Mouse (Mus musculus): ENCODE measurements around the gene Sh3bp2.
A peak's percentile ranks its signal among the peaks of the same experiment; 100 is the strongest.

Sh3bp2 gene

DNA sequence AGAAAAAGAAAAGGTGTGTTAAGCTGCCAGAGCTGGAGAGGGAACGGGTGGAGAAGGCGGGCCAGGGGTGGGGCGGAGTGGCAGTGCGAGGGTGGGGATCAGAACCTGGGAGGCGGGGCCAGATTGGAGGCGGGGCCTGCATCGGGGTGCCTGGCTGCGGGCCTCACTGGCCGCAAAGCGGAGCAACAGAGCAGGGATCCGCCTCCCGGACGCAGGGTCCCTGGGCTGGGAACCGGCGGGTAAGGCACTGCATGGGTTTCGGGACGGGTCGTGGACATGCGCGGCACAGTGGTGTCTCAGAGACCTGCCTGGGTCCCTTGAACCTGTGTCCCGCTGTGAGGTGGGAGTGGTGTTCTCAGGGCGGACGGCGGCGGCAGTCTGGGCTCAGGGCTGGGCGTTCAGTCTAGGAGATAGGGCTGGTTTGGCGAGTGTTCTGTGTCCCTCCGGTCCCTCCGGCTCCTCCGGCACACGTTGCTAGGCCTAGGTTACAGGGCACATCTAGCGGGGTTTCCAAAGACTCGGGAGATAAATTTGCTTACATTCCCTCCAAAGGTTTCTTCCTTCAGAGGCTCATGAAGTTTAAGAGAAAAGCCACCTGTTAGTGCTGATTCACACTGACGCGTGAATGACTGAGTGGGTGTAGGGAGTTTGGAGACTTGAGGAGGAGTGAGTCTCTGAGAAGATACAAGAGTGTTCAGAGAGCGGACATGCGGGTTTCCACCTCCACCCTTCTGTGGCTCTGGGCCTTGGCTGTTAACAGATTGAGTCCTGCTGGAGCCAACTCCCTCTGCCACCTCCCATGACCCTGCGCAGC is at the start of gene Sh3bp2:
Sh3bp2 (plus strand) TSS at position 176 of the 814 bp plus-strand sequence.
- peak; percentile 83 for DNase-seq

DNA sequence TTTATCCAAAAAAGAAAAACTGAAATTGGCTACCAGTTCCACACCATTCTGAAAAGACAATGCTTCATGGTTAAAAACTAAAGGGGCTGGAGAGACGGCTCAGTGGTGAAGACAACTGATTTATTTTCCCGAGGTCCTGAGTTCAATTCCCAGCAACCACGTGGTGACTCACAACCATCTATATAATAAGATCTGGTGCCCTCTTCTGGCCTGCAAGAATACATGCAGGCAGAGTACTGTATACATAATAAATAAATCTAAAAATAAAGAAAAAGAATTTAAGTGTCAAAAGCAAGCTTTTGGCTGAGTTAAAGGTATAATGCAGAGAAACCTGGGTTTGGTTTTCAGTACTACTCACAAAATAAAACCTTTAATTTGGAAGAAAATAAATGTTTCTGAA is 44.7 kb upstream of the Sh3bp2 start:
- DNase-seq, result no peak

DNA sequence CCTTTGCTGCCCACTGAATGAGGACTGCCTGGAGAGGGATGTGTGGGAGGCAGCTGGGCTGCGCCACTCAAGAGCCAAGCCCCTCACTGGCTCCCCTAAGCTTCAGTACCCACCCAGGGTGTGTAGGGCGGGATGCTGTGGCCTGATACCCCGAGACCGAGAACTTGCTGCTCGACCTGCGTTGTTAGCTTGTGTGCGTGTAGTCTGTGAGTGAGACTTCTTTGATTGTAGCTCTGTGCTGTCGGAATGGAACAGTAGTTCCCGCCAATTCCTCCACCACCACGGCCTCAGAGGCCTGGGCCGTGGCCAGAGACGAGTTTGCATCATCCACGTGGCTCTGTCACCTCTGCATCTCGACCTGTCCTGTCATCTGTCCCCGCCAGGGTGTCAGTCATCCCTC is 39.9 kb upstream of the Sh3bp2 start:
- DNase-seq, result no peak

DNA sequence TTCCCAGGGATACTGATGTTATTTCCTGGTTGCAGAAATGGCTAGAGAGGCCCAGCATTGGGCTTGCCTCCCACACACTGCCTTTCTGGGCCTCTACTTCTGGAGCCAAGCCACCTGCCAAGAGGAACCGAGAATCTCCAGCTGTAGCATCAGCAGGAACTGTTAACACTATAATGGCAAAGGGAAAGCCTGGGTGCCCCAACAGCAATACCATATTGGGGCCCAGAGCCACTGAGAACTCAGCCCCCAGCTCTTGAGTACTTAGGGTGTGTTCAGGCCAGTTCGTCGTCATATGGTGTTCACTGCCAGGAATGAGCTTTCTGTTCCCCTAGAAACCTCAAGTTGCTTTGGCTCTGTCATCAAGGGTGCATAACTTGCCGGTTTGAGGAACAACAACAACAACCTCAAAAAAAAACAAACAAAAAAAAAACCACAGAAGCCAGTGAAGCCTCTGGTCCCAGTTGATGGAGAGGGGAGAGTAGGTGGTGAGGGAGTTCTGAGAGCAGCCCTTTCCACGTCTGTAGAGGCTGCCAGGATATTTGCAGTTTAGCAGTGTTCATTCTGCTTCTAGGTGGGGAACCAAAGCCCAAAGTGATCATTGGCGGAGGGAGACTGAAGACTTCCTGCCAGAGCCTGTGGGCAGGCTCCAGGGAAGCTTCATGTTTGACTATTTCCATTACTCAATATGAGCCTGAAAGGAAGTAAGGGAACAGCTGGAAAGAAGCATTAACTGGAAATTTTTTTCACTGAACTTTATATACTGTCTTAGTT is 38.1 kb upstream of the Sh3bp2 start:
- DNase-seq, result no peak

DNA sequence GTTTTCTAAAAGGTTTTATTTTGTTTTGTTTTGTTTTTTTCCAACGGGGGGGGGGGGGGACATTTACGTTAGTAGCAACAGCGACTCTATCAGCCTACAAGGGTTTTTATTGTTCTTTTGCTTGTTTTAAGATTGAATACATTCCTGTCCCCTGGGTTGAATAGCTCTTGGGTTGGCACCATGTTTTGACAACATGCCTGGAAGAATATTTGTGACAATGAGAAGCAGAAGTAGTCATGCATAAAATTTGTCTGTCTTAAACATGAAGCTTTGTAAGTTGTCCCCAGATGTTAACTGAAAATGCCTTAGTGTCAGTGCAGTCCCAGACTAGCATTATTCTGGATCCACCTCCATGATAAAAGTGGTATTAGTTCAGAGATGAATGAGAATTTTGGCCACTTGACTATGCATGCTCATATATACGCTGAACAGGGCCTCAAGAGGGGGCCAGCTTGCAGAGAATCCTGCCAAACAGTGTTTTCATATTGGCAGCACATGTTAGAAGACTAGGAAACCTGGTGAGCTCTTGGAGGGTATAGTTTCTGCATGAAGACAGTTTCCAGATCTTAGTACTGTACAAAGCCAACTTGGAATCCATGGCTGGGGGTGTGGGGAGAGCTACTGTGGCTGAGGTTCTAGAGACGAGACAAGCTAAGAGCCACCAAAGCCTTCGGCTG is 36.8 kb upstream of the Sh3bp2 start:
- DNase-seq, result no peak

DNA sequence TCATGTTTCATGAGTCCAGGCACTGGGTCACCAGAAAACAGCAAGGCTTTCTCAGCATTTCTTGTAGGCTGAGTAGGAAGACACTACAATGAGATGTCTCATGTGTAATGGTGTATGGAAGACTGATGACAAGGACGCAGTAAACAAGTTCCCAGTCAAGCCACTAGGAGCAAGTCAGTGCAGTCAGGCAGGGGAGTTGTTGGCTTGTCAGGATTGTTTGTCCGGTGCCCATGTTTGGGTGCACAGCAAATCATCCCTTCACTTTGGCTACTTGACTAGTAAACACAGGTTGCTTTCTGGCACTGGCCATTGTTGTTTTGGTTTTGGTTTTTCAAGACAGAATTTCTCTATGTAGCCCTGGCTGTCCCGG is 36.2 kb upstream of the Sh3bp2 start:
- DNase-seq, result no peak

DNA sequence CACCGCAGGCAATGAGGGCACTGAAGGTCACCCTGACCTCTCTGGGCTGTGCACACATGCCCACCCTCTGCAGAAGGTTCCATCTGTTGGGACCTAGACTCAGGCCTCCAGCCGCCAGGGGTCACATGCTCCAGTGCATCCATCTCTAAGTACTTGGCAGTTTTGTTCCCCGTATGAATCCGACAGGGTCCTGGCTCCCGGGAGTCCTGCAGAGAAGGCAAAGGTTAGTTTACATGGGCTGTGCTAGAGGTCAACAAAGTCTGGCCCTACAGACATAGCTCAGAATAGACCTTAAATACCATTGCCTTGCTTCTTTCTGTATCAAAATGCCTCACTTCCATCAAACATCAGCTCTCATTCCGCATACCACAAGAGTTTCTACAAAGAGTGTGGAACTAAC is 28.9 kb upstream of the Sh3bp2 start:
- no peak for DNase-seq

DNA sequence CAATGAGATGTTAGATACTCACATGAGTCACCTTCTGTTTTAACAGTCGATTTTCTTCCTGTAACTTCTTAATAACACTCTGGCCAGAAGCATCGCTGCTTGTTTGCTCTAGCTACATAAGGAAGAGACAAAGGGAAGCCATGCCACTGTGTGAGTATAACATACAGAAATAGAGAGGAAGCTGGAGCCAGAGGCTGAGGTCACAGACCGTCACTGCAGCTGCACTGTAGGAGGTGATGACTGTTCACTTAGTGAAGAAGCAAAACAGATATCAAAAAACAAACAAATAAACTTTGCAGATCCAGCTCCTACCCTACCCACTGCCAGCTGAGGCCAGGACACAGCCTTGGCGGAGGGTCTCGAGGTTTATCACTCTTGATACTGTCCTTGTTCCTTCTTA is 24.8 kb upstream of the Sh3bp2 start:
- DNase-seq, result no peak

DNA sequence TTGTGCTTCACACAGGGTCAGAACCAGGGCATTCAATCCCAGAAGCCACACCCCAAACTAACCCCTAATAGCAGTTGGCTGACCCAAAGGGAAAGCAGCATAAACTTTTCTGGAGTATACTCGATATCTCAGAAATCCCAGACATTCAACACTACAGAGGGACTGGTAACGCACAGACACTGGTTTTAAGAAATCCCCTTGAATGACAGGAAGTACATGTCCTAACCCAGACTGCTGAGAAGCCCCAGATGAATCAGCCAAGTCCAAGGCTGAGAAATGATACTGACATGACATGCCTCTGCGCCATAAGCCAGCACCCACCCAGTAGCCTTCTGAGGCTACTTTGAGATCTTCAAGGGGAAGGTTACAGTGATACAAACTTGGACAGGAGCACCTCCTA is 24.1 kb upstream of the Sh3bp2 start:
- no peak for DNase-seq

DNA sequence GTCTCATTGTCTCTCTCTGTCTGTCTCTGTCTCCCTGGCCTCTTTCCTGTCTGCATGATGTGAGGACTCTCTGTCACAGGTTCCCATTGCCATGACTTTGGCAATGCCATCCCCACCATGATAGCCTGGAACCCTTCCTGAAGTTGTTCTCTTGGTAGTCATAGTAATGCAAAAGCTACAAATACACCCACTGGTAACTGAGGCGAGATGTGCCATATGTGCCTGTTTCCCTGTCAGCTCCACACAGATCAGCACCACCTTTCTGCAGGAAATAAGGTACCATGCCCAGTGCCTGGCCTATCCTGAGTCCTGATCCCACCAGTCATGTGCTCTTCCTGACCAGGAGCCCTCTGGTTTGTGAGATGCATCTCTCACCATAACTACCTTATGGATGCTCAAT is 23.2 kb upstream of the Sh3bp2 start:
- DNase-seq, result no peak

DNA sequence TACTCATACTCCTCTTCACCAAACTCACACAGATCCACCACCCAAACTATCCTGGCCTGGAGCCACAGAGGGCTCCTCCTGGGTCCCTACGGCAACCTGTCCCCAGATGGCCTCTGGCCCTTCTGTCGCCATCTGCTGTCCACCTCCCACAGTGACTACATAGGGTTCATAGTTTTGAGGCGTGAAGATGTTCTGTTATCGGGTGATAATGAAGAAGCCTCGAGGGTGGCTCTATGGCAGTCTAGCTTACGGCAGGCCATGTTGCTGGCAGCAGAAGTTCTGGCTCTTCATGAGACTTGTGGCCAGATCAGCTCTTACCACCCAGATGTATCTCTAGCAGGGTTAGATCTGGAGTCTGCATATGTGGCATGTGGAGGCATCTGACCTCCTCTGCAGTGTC is 22.8 kb upstream of the Sh3bp2 start:
- no peak for DNase-seq

DNA sequence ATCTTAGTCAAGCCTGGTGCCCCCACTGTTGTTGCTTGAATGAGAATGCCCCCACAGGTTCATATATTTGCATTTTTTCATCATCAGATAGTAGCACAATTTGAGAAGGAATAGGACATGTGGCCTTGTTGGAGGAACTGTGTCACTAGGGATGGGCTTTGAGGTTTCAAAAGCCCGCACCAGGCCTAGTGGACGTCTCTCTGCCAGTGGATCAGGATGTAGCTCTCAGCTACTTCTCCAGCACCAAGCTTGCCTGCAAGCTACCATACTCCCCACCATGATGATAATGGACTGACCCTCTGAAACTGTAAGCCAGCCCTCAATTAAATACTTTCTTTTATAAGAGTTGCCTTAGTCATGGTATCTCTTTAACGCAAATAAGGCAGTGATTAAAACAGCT is 13.2 kb upstream of the Sh3bp2 start:
- no peak for DNase-seq

DNA sequence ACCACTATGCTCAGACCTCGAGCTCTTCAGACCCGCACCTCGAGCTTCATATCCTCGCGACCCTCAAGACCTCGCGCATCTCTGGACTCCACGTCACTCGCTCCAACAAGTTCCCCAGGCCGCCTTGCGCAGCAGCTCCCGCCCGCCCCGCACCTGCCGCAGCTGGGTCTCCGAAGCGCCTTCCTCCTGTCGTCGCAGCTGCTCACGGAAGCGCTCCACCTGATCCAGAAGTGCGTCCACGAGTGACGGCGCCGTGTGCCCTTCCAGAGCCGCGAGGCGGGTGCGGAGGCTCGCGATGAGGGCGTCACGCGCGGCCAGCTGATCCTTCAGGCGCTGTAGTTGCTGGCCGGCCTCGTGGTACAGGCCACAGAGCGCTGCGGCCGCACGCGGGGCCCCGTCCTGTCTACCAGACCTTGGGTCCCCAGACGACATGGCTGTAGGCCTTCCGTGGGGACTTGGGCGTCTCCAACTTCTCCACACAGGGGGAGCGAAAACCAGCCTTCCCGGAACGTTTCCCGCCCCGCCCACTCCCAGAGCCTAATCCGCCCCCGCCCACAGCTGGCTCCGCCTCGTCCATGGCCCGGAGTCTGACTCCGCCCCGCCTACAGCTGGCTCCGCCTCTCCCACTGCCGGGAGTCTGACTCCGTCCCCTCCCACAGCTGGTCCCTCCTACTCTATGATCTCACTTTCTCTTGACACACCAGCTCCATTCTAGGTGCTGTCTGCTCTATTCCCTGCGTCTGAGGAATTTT is 12.0 kb upstream of the Sh3bp2 start, which contains the start of gene Tnip2:
Tnip2 (minus strand) TSS at position 526 of the 752 bp plus-strand sequence.
- peak; percentile 74 for DNase-seq

DNA sequence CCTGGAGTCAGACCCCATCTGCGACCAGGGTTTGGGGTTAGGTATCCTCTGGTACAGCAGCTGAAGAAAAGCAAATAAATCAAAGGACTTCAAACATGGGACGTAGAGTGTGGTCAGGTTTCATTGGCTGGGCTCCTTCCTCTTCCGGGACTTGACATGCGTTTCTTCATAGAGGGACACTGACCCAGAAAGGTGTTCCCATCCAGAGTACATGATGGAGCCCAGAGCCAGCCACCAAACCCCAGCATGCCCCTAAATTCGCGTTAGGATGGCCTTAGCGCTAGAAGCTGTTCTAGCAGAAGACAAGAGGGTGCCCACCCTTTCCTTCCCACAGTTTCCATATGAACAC is 11.4 kb upstream of the Sh3bp2 start:
- DNase-seq, result no peak

DNA sequence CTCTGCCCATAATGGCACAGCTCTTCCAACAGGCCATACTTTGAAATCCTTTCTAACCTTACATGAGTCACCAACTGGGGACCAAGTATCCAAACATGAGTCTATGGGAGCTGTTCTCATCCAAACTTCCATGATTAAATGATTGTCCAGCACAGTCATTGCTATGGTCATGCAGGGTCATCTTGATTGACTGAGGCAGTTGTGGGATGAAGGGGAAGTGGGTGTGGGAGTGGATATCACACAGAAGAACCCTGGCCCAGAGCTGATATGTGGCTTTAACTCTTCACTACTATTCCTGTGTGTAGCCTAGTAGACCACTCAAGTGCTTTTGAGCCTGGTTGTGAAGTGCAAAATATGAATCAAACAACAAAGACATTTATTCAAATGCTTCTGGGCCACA is 10.5 kb upstream of the Sh3bp2 start:
- no peak for DNase-seq

DNA sequence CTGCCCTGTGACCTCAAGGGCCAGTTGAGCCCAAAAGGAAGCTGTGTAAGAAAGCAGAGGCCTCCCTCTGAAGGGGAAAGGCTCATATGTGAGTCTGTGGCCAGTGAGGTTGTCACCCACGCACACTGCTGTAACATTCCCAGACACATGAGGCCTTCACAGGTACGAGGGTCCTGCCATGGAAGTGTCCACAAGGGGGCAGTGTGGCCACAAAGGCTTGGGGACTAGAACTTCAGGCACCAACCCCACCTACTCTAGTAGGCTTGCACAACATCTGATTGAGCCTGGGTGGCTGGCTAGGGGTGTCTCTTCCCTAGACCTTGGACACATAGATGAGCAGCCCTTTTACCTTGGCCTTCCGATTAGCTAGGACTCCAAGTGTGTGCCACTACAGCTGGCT is 7.7 kb upstream of the Sh3bp2 start:
- DNase-seq, result peak; percentile 62

DNA sequence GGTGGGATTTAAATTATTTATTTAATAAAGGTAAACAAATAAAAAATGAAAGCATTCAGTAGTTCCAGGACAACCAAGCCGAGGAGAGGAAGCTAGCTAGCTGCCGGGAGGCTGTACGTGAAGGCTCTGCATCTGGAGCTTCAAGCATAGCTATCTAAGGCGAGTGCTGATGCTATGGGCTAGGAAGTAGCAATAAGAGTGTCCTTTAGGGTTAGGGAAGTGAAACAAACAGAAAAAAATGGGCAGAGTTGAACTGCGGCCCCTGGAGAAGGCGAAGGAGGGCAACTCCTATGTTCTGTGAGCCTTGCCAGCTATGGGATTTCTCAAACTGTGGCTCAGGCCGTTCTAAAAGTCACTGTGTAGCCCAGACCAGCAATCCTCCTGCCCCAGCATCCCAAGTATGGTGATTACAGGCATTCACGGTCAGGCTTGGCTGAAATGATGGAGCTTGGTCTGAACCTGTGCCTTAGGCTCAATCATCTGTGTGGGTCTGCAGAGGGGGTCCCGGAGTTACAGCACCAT is 6.2 kb upstream of the Sh3bp2 start:
- DNase-seq, result no peak

DNA sequence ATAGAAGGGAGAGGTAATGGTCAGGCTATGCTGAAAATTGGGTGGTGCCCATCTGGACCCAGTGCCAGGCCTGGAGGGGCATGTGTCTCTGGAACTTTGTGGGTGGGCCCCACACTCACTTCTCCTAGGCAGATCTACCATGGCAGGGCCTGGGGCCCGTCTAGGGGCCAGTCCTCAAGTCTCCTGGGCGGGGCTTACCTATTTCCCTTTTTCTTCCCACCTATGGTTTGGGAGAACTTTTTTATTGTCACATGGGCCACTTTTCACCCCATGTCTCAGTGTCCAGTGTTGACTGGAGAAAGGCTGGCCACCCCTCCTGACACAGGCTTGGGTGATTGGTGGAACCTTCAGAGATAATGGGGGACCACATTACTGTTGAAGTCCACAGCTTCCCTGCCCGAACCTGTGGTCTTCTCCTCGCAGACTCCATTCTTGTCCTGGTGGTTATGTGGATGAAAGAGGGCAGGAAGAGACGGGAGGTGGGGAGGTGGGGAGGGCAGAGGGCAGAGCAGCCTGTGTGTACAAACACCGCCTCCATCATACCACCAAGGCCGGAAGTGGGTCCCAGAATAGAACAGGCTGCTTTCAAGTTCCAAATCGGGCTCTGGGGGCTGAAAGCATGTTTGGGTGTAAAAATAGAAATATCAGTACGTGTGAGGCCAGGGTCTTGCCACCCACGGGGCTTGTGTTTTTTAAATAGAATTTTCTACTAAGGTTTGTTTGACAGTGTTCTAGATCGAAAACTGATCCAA is 5.0 kb upstream of the Sh3bp2 start:
- no peak for DNase-seq

DNA sequence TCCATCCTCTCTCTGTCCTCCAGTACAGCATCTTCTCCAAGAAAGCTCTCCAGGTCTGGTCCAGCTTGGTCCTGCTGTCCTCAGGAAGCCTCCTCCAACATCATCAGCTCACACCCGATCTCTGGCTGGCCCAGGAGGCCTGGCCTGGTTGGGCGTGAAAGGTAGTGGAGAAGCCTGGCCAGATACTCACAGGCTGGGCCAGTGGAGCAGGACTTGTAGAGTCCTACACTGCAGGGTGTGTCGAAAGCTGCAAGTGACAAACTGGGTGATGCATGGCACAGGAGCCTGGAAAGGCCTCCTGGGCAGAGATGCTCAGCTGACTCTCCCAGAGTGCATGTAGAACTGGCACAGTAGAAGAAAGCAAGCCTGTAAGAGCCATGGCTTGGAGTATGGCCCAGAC is 4.3 kb upstream of the Sh3bp2 start:
- DNase-seq, result no peak

DNA sequence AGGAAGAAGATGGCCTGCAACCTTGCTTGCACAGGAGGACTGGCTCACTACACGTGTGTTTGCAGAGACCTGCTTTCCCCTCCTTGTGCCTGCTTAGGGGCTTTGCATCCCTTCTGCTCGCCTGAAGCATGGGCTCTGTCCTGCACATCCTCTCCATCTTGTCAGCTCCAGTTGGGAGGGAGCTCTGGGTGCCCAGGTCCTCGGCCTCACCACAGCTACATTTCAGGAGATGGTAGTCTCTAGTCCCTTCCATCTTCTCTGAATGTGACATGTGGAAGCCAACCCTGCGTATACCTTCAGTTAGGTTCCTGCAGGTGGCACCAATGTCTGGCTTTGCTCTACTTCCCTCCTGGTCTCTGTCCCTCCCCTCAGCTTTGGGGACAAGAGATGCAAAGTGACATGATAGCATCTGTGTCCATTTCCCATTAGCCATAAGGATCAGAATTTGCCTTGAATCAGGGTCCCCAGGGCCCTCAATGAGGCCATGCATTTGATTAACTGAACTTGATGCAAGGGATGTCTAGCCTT is 1.6 kb upstream of the Sh3bp2 start:
- DNase-seq, result no peak

DNA sequence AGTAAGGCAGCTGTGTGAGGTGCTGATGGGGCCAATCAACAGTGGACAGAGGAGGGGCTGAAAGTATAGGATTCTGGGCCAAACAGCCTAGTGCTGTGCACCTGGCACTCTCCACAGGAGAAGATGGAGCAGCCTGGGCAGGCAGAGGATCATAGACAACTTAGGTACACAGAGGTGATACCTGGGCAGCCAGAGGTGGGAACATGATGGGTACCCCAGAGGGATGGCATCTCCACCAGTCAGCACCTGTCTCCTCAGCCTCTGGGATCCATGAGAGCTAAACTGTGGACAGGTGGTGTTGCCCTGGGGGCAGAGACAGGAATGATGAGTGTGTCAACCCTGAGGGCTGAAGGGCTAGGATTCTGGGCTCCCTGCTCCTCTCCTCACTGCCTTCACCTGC is 1.1 kb upstream of the Sh3bp2 start:
- no peak for DNase-seq

DNA sequence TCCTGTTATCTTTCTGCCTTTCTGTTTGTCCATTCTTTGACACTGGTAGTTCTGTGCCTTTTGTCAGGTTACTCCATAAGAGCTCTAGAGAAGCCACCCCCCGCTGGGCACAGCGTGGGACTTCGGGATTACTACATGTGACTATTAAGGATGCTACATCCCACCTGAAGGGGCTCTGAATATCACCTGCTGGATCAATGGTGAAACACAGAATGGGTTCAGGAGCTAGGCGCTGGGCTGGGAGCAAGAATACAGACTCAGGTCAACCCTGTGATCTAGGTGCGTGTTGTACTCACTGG is 788 bp downstream of the Sh3bp2 start:
- DNase-seq, result no peak

All from cerebellum, adult 9-11 months (tissue).